Mouse (Mus musculus) limb, embryonic 14.5 days (tissue): ENCODE results near the gene Pdzd2. TPM values are rescaled to one million over a fixed set of nuclear protein-coding genes. Genes with fewer than 3 reads are reported as not detected.
A peak's percentile ranks its signal among the peaks of the same experiment; 100 is the strongest.

ENCODE experiments used
- ATAC-seq: fragments of 200-750 bp; cut with Nextera tagmentation; 2 replicates; pipeline ENCODE4 v1.8.0; 2017; ENCODE audit warnings: low read depth, moderate number of reproducible peaks, moderate TSS enrichment; ENCODE audit not compliant: low FRiP score
- DNase-seq: peaks from one replicate; pipeline ENCODE4 v3.0.0-alpha.2; 2015; ENCODE audit warnings: low spot score
- H3K27ac ChIP-seq: fragments of 300-500 bp; sonication (generic); replicated peaks from 2 replicates; pipeline ENCODE4 v1.5.1; 2014; ENCODE audit warnings: low read depth, mild to moderate bottlenecking, low read length, moderate library complexity, mixed read lengths
- H3K27me3 ChIP-seq: fragments of 300-500 bp; sonication (generic); 2 replicates; pipeline ENCODE4 v1.6.1; 2014; ENCODE audit warnings: low read length, mixed read lengths; ENCODE audit not compliant: control insufficient read depth, insufficient read depth
- H3K36me3 ChIP-seq: fragments of 300-500 bp; sonication (generic); 2 replicates; pipeline ENCODE4 v1.6.1; 2014; ENCODE audit warnings: mild to moderate bottlenecking, low read length, moderate library complexity, mixed read lengths; ENCODE audit not compliant: control insufficient read depth, insufficient read depth
- H3K4me1 ChIP-seq: fragments of 300-500 bp; sonication (generic); 2 replicates; pipeline ENCODE4 v1.6.1; 2014; ENCODE audit warnings: antibody characterized with exemption, low read length, mixed read lengths; ENCODE audit not compliant: control insufficient read depth, insufficient read depth
- H3K4me2 ChIP-seq: fragments of 300-500 bp; sonication (generic); replicated peaks from 2 replicates; pipeline ENCODE4 v1.6.1; 2014; ENCODE audit warnings: low read depth, mild to moderate bottlenecking, low read length, moderate library complexity; ENCODE audit not compliant: severe bottlenecking
- H3K4me3 ChIP-seq: fragments of 300-500 bp; sonication (generic); replicated peaks from 2 replicates; pipeline ENCODE4 v1.5.1; 2014; ENCODE audit warnings: low read length
- H3K9ac ChIP-seq: fragments of 300-500 bp; sonication (generic); 2 replicates; pipeline ENCODE4 v1.6.1; 2014; ENCODE audit warnings: mild to moderate bottlenecking, low read depth, low read length, moderate library complexity; ENCODE audit not compliant: severe bottlenecking
- H3K9me3 ChIP-seq: fragments of 300-500 bp; sonication (generic); 2 replicates; pipeline ENCODE4 v1.6.1; 2016; ENCODE audit warnings: low read length; ENCODE audit not compliant: control insufficient read depth
- POLR2A ChIP-seq: fragments of 200-500 bp; IDR thresholded peaks from 2 replicates; pipeline ENCODE4 v1.8.0; 2012; ENCODE audit warnings: inconsistent platforms, mild to moderate bottlenecking, moderate library complexity, borderline replicate concordance; ENCODE audit not compliant: insufficient read depth, insufficient read length; ENCODE audit errors: extremely low read depth
- WGBS: fragments of 180-500 bp; shearing (Covaris S2); extraction: QIAGEN DNeasy Blood & Tissue Kit; methylation state at CpG from one replicate; pipeline ENCODE4 v1.1.7; 2014; 5-methylcytosine and 5-hydroxymethylcytosine counted together
- polyA plus RNA-seq, 2 experiments: library from polyadenylated mRNA; depleted of rRNA in 1 of 2; stranded (reverse) in 1 of 2; unstranded in 1 of 2; fragments of >200 nt; fragmentation: Nextera tagmentation in 1 of 2; extraction: Ambion mirVana in 1 of 2; gene quantifications; 2 replicates each; pipeline versions ENCODE4 v1.2.1 to v1.2.3; 2012 to 2014

Gene Pdzd2
- polyA plus RNA-seq, 2 experiments: 14.6 to 26.4 TPM

GRCm38 (mm10) chr15:12760747-12761146, 21.0 kb upstream of the Pdzd2 start:
- no peak for DNase-seq
- H3K9ac ChIP-seq: no peak overlapping the region
- no peak overlapping the region for H3K4me3 ChIP-seq
- TF ChIP-seq POLR2A: no peak
- no peak overlapping the region for H3K27ac ChIP-seq
- no peaks in the 10 kb centered on the region for H3K36me3 ChIP-seq
- H3K4me1 ChIP-seq: peaks cover 13% of the 10 kb centered on the region
- H3K4me2 ChIP-seq: no peak overlapping the region
- no peak for ATAC-seq
- H3K9me3 ChIP-seq: no peaks in the 10 kb centered on the region
- WGBS: 80% methylated on average over 6 of the region's 6 CpGs
- no peaks in the 10 kb centered on the region for H3K27me3 ChIP-seq

- Histone ChIP-seq H3K36me3 (no peaks in the 10 kb centered on the region), H3K9me3 (no peaks in the 10 kb centered on the region), H3K4me3 (no peak overlapping the region), H3K27ac (no peak overlapping the region), H3K4me2 (no peak overlapping the region), H3K27me3 (no peaks in the 10 kb centered on the region), H3K9ac (no peak overlapping the region), H3K4me1 (peaks cover 12% of the 10 kb centered on the region)
- ATAC-seq (no peak), DNase-seq (peak; percentile 16)
- 44% methylated on average over 5 of the region's 5 CpGs for WGBS
- TF ChIP-seq POLR2A: no peak
Measured at GRCm38 (mm10) chr15:12758461-12758860, 18.7 kb upstream of the Pdzd2 start.

- H3K27me3 ChIP-seq: no peaks in the 10 kb centered on the region
- TF ChIP-seq POLR2A: no peak
Measured at GRCm38 (mm10) chr15:12757757-12758156, 18.0 kb upstream of the Pdzd2 start.

GRCm38 (mm10) chr15:12753201-12753600, 13.5 kb upstream of the Pdzd2 start:
- WGBS: 37% methylated on average over 4 of the region's 4 CpGs
- no peak overlapping the region for H3K9ac ChIP-seq
- H3K27me3 ChIP-seq: no peaks in the 10 kb centered on the region
- H3K4me1 ChIP-seq: peaks cover 6% of the 10 kb centered on the region; the same call in 1 of the 2 replicates
- H3K9me3 ChIP-seq: no peaks in the 10 kb centered on the region
- no peak overlapping the region for H3K27ac ChIP-seq
- DNase-seq (no peak), ATAC-seq (0 out of 2 replicates have a peak, but pooled peaks have one; percentile 28)
- no peak overlapping the region for H3K4me3 ChIP-seq
- no peaks in the 10 kb centered on the region for H3K36me3 ChIP-seq
- no peak for TF ChIP-seq POLR2A
- H3K4me2 ChIP-seq: no peak overlapping the region

More at GRCm38 (mm10) chr15:12757757-12758156, 18.0 kb upstream of the Pdzd2 start:
- Histone ChIP-seq H3K9me3 (no peaks in the 10 kb centered on the region), H3K4me3 (no peak overlapping the region), H3K4me1 (peaks cover 11% of the 10 kb centered on the region), H3K36me3 (no peaks in the 10 kb centered on the region), H3K4me2 (no peak overlapping the region), H3K9ac (no peak overlapping the region), H3K27ac (no peak overlapping the region)
- DNase-seq: no peak
- no peak for ATAC-seq
- 86% methylated on average over 1 of the region's 1 CpGs for WGBS

GRCm38 (mm10) chr15:12750963-12751362, 11.2 kb upstream of the Pdzd2 start:
- no peak overlapping the region for H3K27ac ChIP-seq
- peaks cover 6% of the 10 kb centered on the region; the same call in 1 of the 2 replicates for H3K4me1 ChIP-seq
- 93% methylated on average over 8 of the region's 8 CpGs for WGBS
- H3K9ac ChIP-seq: no peak overlapping the region
- TF ChIP-seq POLR2A: no peak
- no peaks in the 10 kb centered on the region for H3K27me3 ChIP-seq
- no peak for ATAC-seq
- H3K9me3 ChIP-seq: no peaks in the 10 kb centered on the region
- no peaks in the 10 kb centered on the region for H3K36me3 ChIP-seq
- H3K4me3 ChIP-seq: no peak overlapping the region
- H3K4me2 ChIP-seq: no peak overlapping the region
- DNase-seq: no peak
